Mouse (Mus musculus): ENCODE measurements at regions not wholly inside any gene's neighbourhood (a gene's known extent, or its start where the extent isn't known, plus 50 kb on each side); places are given as distances from the start of the nearest gene placed in this dataset.

DNA sequence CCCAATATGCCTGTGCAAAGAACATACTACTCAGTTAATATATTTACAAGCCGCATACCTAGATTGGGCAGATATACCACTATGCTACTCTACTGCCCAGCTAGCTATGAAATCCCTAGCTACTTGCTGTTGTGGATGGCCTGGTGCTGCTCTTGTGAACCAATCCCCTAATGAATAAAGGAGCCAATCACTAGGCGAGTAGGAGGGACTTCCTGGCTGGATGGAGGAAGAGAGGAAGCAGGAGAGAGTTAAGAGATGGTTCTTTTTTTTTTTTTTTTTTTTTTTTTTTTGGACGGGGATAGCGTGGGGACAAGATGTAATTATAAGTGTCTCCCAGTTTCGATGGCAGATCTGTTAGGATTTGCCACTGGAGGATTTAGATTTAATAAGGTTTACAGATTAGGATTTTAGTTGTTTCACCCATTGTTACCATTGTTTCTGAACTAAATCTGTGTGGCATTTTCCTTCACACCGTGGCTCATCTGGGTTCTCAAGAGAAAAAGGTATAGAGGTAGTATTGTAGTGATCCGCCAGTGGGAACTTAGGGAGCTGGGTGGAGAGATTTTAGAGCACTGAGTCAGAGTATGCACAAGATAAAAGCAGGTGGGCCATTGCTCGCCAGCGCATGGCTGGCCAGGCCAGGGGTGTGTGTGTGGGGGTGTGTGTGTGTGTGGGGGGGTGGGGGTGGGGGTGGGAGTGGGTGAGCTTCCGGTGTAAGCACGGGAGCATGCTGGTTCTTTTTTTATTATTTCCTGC is 55.1 kb upstream of the Tns3 start:
- Histone ChIP-seq H3K9me3 (replicated peaks; ENCODE audit: low read length) (no peaks in the 10 kb centered on the region), H3K36me3 (replicated peaks in 1 of 2; ENCODE audit: control insufficient read depth in 1 of 2, insufficient read depth in 1 of 2, low read length in 1 of 2) (no peaks in the 10 kb centered on the region), H3K9ac (ENCODE audit: insufficient read depth, low read depth) (no peak overlapping the region), H3K79me2 (replicated peaks; ENCODE audit: control insufficient read depth, extremely low read depth, insufficient read depth, poor library complexity, severe bottlenecking) (no peaks in the 10 kb centered on the region), H3K4me3 (replicated peaks in 1 of 3; ENCODE audit: low read depth in 2 of 3, low read length in 2 of 3, poor library complexity in 1 of 3) (no peak overlapping the region), H3K27ac (ENCODE audit: insufficient read depth, low read depth) (no peak overlapping the region), H3K27me3 (replicated peaks) (peaks cover 8% of the 10 kb centered on the region), H3K4me2 (ENCODE audit: insufficient read depth, low read depth, poor library complexity, severe bottlenecking) (no peak overlapping the region), H3K4me1 (ENCODE audit: control insufficient read depth in 1 of 2, insufficient read depth in 2 of 2) (no peaks in the 10 kb centered on the region)
- in situ Hi-C loops (cut with MboI; ENCODE audit: low pct_ligation_motif_present, low pct_unique_long_range_greater_than_20kb, low sequenced_read_pairs) = no loop called here
- no peak for TF ChIP-seq RAD21 (IDR thresholded peaks at IDR 0.05; ENCODE audit: low read depth, low read length)
- TF ChIP-seq PAX5 (IDR thresholded peaks at IDR 0.05; ENCODE audit: low read length) = no peak
- TF ChIP-seq POLR2A (IDR thresholded peaks at IDR 0.05; ENCODE audit: low read depth, low read length) = no peak
- no peak for TF ChIP-seq EP300 (IDR thresholded peaks at IDR 0.05; ENCODE audit: low read length)
- no peak for TF ChIP-seq USF1 (IDR thresholded peaks at IDR 0.05; ENCODE audit: low read depth, low read length)
- no peak for TF ChIP-seq MAX (IDR thresholded peaks at IDR 0.05; ENCODE audit: low read length)
- no peak for TF ChIP-seq ZC3H11A (IDR thresholded peaks at IDR 0.05; ENCODE audit: low read depth, low read length)
- TF ChIP-seq KAT2A (IDR thresholded peaks at IDR 0.05; ENCODE audit: insufficient replicate concordance, low read length) = no peak
- TF ChIP-seq ZNF384 (IDR thresholded peaks at IDR 0.05; ENCODE audit: low read depth, low read length) = peak; percentile 80
- no peak for TF ChIP-seq JUN (IDR thresholded peaks at IDR 0.05; ENCODE audit: insufficient read depth, low read depth, low read length)
- 0 out of 2 replicates have a peak, but pooled peaks have one; percentile 15 for TF ChIP-seq HCFC1 (IDR thresholded peaks at IDR 0.05; ENCODE audit: low read depth, low read length)
- TF ChIP-seq BHLHE40 (IDR thresholded peaks at IDR 0.05; ENCODE audit: low read depth, low read length) = no peak
- no peak for TF ChIP-seq IRF4 (IDR thresholded peaks at IDR 0.05; ENCODE audit: low read depth, low read length)
- TF ChIP-seq NRF1 (IDR thresholded peaks at IDR 0.05; ENCODE audit: low read depth, low read length) = no peak
- TF ChIP-seq UBTF (IDR thresholded peaks at IDR 0.05; ENCODE audit: low read depth, low read length) = no peak
- dilution Hi-C loops (cut with MboI; ENCODE audit: extremely low pct_ligation_motif_present, extremely low pct_unique_long_range_greater_than_20kb, low sequenced_read_pairs) = no loop called here
- no peak for DNase-seq (ENCODE audit: extremely low read depth)

- H3K27me3 ChIP-seq (replicated peaks) = peaks cover 9% of the 10 kb centered on the region
- in situ Hi-C loops (cut with MboI; ENCODE audit: low pct_ligation_motif_present, low pct_unique_long_range_greater_than_20kb, low sequenced_read_pairs) (no loop called here), dilution Hi-C loops (cut with MboI; ENCODE audit: extremely low pct_ligation_motif_present, extremely low pct_unique_long_range_greater_than_20kb, low sequenced_read_pairs) (no loop called here)
- no peaks in the 10 kb centered on the region for H3K9me3 ChIP-seq (replicated peaks; ENCODE audit: low read length)
- H3K4me3 ChIP-seq (replicated peaks in 1 of 3; ENCODE audit: low read depth in 2 of 3, low read length in 2 of 3, poor library complexity in 1 of 3) = no peak overlapping the region
- no peaks in the 10 kb centered on the region for H3K4me1 ChIP-seq (ENCODE audit: control insufficient read depth in 1 of 2, insufficient read depth in 2 of 2)
- no peaks in the 10 kb centered on the region for H3K79me2 ChIP-seq (replicated peaks; ENCODE audit: control insufficient read depth, extremely low read depth, insufficient read depth, poor library complexity, severe bottlenecking)
- DNase-seq (ENCODE audit: extremely low read depth) = no peak
- H3K27ac ChIP-seq (ENCODE audit: insufficient read depth, low read depth) = no peak overlapping the region
- H3K4me2 ChIP-seq (ENCODE audit: insufficient read depth, low read depth, poor library complexity, severe bottlenecking) = no peak overlapping the region
- TF ChIP-seq SMC3 (IDR thresholded peaks at IDR 0.05; ENCODE audit: low read depth, low read length) = no peak
- TF ChIP-seq EP300 (IDR thresholded peaks at IDR 0.05; ENCODE audit: low read length) = no peak
- no peak for TF ChIP-seq KAT2A (IDR thresholded peaks at IDR 0.05; ENCODE audit: insufficient replicate concordance, low read length)
- TF ChIP-seq SIN3A (IDR thresholded peaks at IDR 0.05; ENCODE audit: low read length) = no peak
- no peak for TF ChIP-seq JUN (IDR thresholded peaks at IDR 0.05; ENCODE audit: insufficient read depth, low read depth, low read length)
- TF ChIP-seq CHD2 (IDR thresholded peaks at IDR 0.05; ENCODE audit: low read length) = no peak
- TF ChIP-seq JUND (conservative IDR thresholded peaks at IDR 0.05; ENCODE audit: low read depth, low read length) = no peak
- TF ChIP-seq NRF1 (IDR thresholded peaks at IDR 0.05; ENCODE audit: low read depth, low read length) = no peak
- no peak for TF ChIP-seq MXI1 (IDR thresholded peaks at IDR 0.05; ENCODE audit: low read depth, low read length)
- TF ChIP-seq MYC (IDR thresholded peaks at IDR 0.05; ENCODE audit: low read depth, low read length) = no peak
- TF ChIP-seq ZMIZ1 (IDR thresholded peaks at IDR 0.05; ENCODE audit: low read depth, low read length) = no peak
- TF ChIP-seq IRF4 (IDR thresholded peaks at IDR 0.05; ENCODE audit: low read depth, low read length) = no peak
- no peak for TF ChIP-seq POLR2A (IDR thresholded peaks at IDR 0.05; ENCODE audit: low read depth, low read length)
- TF ChIP-seq RAD21 (IDR thresholded peaks at IDR 0.05; ENCODE audit: low read depth, low read length) = no peak
- no peak for TF ChIP-seq BHLHE40 (IDR thresholded peaks at IDR 0.05; ENCODE audit: low read depth, low read length)
- no peak overlapping the region for H3K9ac ChIP-seq (ENCODE audit: insufficient read depth, low read depth)
- H3K36me3 ChIP-seq (replicated peaks in 1 of 2; ENCODE audit: control insufficient read depth in 1 of 2, insufficient read depth in 1 of 2, low read length in 1 of 2) = no peaks in the 10 kb centered on the region
Observed at GRCm38 (mm10) chr11:8717774-8718173, 53.4 kb upstream of the Tns3 start.

Measured in CH12.LX (cell line).